Mouse (Mus musculus) forebrain, embryonic 16.5 days (tissue): ENCODE measurements around the gene Ddc. TPM values are rescaled to one million over a fixed set of nuclear protein-coding genes. Genes with fewer than 3 reads are reported as not detected.

Experiments
- ATAC-seq: fragments of 200-750 bp; cut with Nextera tagmentation; 2 replicates; pipeline ENCODE4 v1.8.0; 2017; ENCODE audit warnings: mild to moderate bottlenecking, moderate library complexity
- H3K27ac ChIP-seq: fragments of 300-500 bp; sonication (generic); 2 replicates; pipeline ENCODE4 v1.5.1; 2014; ENCODE audit warnings: low read length, control low read depth
- H3K27me3 ChIP-seq: fragments of 300-500 bp; sonication (generic); replicated peaks from 2 replicates; pipeline ENCODE4 v1.6.1; 2014; ENCODE audit warnings: low read length; ENCODE audit not compliant: control insufficient read depth, insufficient read depth
- H3K36me3 ChIP-seq: fragments of 300-500 bp; sonication (generic); 2 replicates; pipeline ENCODE4 v1.6.1; 2014; ENCODE audit not compliant: control insufficient read depth, insufficient read depth
- H3K4me1 ChIP-seq: fragments of 300-500 bp; sonication (generic); replicated peaks from 2 replicates; pipeline ENCODE4 v1.6.1; 2014; ENCODE audit warnings: low read length; ENCODE audit not compliant: control insufficient read depth, insufficient read depth
- H3K4me2 ChIP-seq: fragments of 300-500 bp; sonication (generic); 2 replicates; pipeline ENCODE4 v1.6.1; 2014; ENCODE audit warnings: mild to moderate bottlenecking, low read length, control low read depth
- H3K4me3 ChIP-seq: fragments of 300-500 bp; sonication (generic); replicated peaks from 2 replicates; pipeline ENCODE4 v1.5.1; 2014; ENCODE audit warnings: mild to moderate bottlenecking, low read length, control low read depth
- H3K9ac ChIP-seq: fragments of 300-500 bp; sonication (generic); replicated peaks from 2 replicates; pipeline ENCODE4 v1.6.1; 2014; ENCODE audit warnings: low read depth, low read length, control low read depth
- H3K9me3 ChIP-seq: fragments of 300-500 bp; sonication (generic); 2 replicates; pipeline ENCODE4 v1.6.1; 2016; ENCODE audit warnings: low read length; ENCODE audit not compliant: control insufficient read depth
- WGBS: fragments of 180-500 bp; shearing (Covaris S2); extraction: QIAGEN DNeasy Blood & Tissue Kit; methylation state at CpG from one replicate; pipeline ENCODE4 v1.1.7; 2014; 5-methylcytosine and 5-hydroxymethylcytosine counted together
- polyA plus RNA-seq: library from polyadenylated mRNA; unstranded; fragments of >200 nt; fragmentation: Nextera tagmentation; extraction: Ambion mirVana; gene quantifications from 2 replicates; pipeline ENCODE4 v1.2.1, GENCODE M21; 2015

Ddc gene
- polyA plus RNA-seq, 1 experiment from 2014 or later: 4.4 TPM

GRCm38 (mm10) chr11:11844367-11844971 lies 53.5 kb downstream of the Ddc start:
- ATAC-seq: peak; percentile 52
- WGBS: 36% methylated on average over 13 of the region's 13 CpGs
- Histone ChIP-seq H3K4me1 (peaks cover 3% of the 10 kb centered on the region; the same call in 1 of the 2 replicates), H3K4me2 (no peak overlapping the region), H3K9ac (no peak overlapping the region), H3K36me3 (no peaks in the 10 kb centered on the region), H3K27ac (no peak overlapping the region), H3K27me3 (no peaks in the 10 kb centered on the region), H3K4me3 (no peak overlapping the region), H3K9me3 (no peaks in the 10 kb centered on the region)

- Histone ChIP-seq H3K4me3 (no peak overlapping the region), H3K4me1 (peaks cover 3% of the 10 kb centered on the region; the same call in 1 of the 2 replicates), H3K4me2 (no peak overlapping the region), H3K36me3 (no peaks in the 10 kb centered on the region), H3K9ac (no peak overlapping the region), H3K27ac (no peak overlapping the region), H3K9me3 (no peaks in the 10 kb centered on the region), H3K27me3 (no peaks in the 10 kb centered on the region)
- no peak for ATAC-seq
- 84% methylated on average over 4 of the region's 4 CpGs for WGBS
Observed at GRCm38 (mm10) chr11:11841590-11841989, 56.4 kb downstream of the Ddc start.

DNA sequence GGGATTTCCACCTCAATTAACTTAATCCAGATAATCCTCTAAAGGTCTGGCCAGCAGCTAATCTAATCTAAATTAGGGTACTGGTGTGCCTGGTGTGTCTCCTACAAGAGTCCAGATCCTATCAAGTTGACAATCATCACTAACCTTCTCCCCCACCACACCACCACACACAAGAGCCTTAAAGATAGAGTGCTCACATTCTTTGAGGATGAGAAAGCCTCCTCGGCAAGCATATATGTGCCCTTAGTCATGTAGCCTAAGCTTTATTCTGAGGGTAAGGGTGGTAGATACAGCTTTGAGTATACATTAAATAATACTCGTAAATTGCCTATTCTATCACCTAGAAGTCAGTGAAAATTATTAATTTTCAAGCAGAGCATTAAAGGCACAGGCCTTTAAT lies 57.2 kb downstream of the Ddc start:
- ATAC-seq: no peak
- WGBS: 74% methylated on average over 2 of the region's 2 CpGs

GRCm38 (mm10) chr11:11839874-11840273 lies 58.1 kb downstream of the Ddc start:
- peaks cover 3% of the 10 kb centered on the region; the same call in 1 of the 2 replicates for H3K4me1 ChIP-seq
- no peaks in the 10 kb centered on the region for H3K36me3 ChIP-seq
- H3K4me2 ChIP-seq: no peak overlapping the region
- no peaks in the 10 kb centered on the region for H3K9me3 ChIP-seq
- no peaks in the 10 kb centered on the region for H3K27me3 ChIP-seq
- no peak overlapping the region for H3K27ac ChIP-seq
- H3K4me3 ChIP-seq: no peak overlapping the region
- 89% methylated on average over 7 of the region's 7 CpGs for WGBS
- ATAC-seq: no peak
- H3K9ac ChIP-seq: no peak overlapping the region

More for the DNA sequence above, 57.2 kb downstream of the Ddc start:
- Histone ChIP-seq H3K4me3 (no peak overlapping the region), H3K9me3 (no peaks in the 10 kb centered on the region), H3K4me2 (no peak overlapping the region), H3K36me3 (no peaks in the 10 kb centered on the region), H3K27ac (no peak overlapping the region), H3K27me3 (no peaks in the 10 kb centered on the region), H3K4me1 (peaks cover 3% of the 10 kb centered on the region; the same call in 1 of the 2 replicates), H3K9ac (no peak overlapping the region)

DNA sequence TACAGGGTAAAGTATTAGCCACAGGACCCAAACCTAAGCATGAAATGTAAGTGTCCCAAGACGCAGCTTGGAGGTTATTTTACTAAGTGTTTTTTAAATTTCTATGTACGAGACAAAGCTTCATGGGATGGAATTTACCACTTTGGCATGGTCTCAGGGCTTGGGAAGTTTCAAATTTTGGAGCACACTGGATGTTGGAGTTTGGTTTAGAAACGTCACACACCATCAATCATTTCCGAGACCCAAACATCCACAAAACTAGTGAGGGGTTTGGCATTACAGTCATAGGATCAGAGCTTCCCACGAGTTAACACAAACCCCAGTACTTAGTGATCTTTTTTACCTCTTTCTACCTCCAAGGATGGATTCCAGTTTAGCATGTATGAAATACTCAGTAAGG lies 60.6 kb downstream of the Ddc start:
- no peak overlapping the region for H3K4me2 ChIP-seq
- no peak overlapping the region for H3K4me3 ChIP-seq
- H3K27me3 ChIP-seq: no peaks in the 10 kb centered on the region
- no peaks in the 10 kb centered on the region for H3K36me3 ChIP-seq
- H3K4me1 ChIP-seq: no peaks in the 10 kb centered on the region
- no peak for ATAC-seq
- 91% methylated on average over 5 of the region's 5 CpGs for WGBS
- H3K9ac ChIP-seq: no peak overlapping the region
- H3K9me3 ChIP-seq: no peaks in the 10 kb centered on the region
- H3K27ac ChIP-seq: no peak overlapping the region

- H3K9ac ChIP-seq: no peak overlapping the region
- H3K9me3 ChIP-seq: no peaks in the 10 kb centered on the region
- no peak for ATAC-seq
- whole genome bisulfite sequencing: 56% methylated on average over 18 of the region's 18 CpGs
- 0 out of 2 replicates have a peak, but pooled peaks cover under 1% of the 10 kb centered on the region for H3K4me1 ChIP-seq
- no peaks in the 10 kb centered on the region for H3K36me3 ChIP-seq
- H3K27ac ChIP-seq: no peak overlapping the region
- H3K27me3 ChIP-seq: no peaks in the 10 kb centered on the region
- H3K4me2 ChIP-seq: no peak overlapping the region
- H3K4me3 ChIP-seq: no peak overlapping the region
Observed at GRCm38 (mm10) chr11:11836713-11837370, 61.1 kb downstream of the Ddc start.

DNA sequence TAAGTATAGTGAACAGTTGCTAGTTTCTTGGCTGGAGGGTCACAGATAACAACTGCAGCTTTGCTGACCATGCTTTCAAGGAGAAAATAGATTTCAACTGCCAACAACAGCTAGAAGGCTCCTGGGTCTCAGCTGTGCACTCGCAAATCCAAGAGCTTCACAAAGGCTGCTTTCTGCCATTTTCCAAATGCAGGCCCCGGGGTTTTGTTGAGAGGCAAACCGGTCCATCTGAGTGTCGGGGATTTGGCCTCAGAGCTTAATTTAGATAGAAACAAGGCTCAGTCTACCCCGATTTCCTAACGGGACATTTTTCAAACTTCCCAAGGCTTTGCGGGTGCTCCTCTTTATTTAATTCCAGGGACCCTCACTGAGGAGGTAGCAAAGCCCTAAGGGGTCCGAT lies 61.7 kb downstream of the Ddc start:
- no peak for ATAC-seq
- WGBS: 47% methylated on average over 8 of the region's 8 CpGs
- Histone ChIP-seq H3K27ac (no peak overlapping the region), H3K36me3 (no peaks in the 10 kb centered on the region), H3K9ac (no peak overlapping the region), H3K4me3 (no peak overlapping the region), H3K27me3 (no peaks in the 10 kb centered on the region), H3K4me1 (0 out of 2 replicates have a peak, but pooled peaks cover 2% of the 10 kb centered on the region), H3K4me2 (no peak overlapping the region), H3K9me3 (no peaks in the 10 kb centered on the region)

GRCm38 (mm10) chr11:11835791-11836190 lies 62.2 kb downstream of the Ddc start:
- 87% methylated on average over 4 of the region's 4 CpGs for WGBS
- Histone ChIP-seq H3K4me1 (0 out of 2 replicates have a peak, but pooled peaks cover 2% of the 10 kb centered on the region), H3K27me3 (no peaks in the 10 kb centered on the region), H3K27ac (no peak overlapping the region), H3K36me3 (no peaks in the 10 kb centered on the region), H3K4me2 (no peak overlapping the region), H3K4me3 (no peak overlapping the region), H3K9ac (no peak overlapping the region), H3K9me3 (no peaks in the 10 kb centered on the region)
- no peak for ATAC-seq

DNA sequence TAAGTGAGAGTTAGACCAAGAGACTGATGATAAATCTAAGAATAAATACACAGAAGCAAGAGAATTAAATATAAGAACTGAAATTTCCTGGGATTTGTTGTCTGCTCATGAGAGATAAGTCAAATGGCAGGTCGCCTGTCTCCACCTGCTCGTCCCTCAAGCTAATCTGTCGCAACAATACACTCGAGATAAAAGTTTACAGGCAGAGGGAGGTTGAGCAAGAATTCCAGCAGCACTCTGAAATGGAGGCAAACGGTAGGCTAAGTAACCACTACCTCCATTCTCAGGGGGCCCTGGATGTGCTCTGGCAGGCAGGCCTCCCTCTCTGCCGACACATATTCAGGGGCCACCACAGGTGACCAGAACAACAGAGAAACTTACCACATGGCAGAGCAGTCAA lies 62.6 kb downstream of the Ddc start:
- no peaks in the 10 kb centered on the region for H3K9me3 ChIP-seq
- H3K27ac ChIP-seq: no peak overlapping the region
- 55% methylated on average over 6 of the region's 6 CpGs for WGBS
- H3K4me3 ChIP-seq: no peak overlapping the region
- H3K4me2 ChIP-seq: no peak overlapping the region
- ATAC-seq: no peak
- no peaks in the 10 kb centered on the region for H3K36me3 ChIP-seq
- no peaks in the 10 kb centered on the region for H3K27me3 ChIP-seq
- H3K4me1 ChIP-seq: 0 out of 2 replicates have a peak, but pooled peaks cover 2% of the 10 kb centered on the region
- no peak overlapping the region for H3K9ac ChIP-seq
